19 mouse cellular contexts compared by ENCODE assay signal in genomic region chr11:117983770-117984169, GRCm38 (mm10).
"Had no signal": no experiment of that assay in that cellular context is flagged by ENCODE, and none has a peak within 500 bp of the region (broad histone marks: within the 10 kb centered on the region; RNA-seq: fewer than 3 reads in every experiment).

No protein-coding gene starts in this region.

- H3K4me2 ChIP-seq: limb, embryonic 12.5 days; limb, embryonic 15.5 days; liver, embryonic 11.5 days; lung, embryonic 15.5 days; neural tube, embryonic 13.5 days had no signal

- H3K27ac ChIP-seq: limb, embryonic 12.5 days; limb, embryonic 15.5 days; liver, embryonic 14.5 days; lung, embryonic 15.5 days; midbrain, embryonic 10.5 days; neural tube, embryonic 13.5 days had no signal

- DNase-seq: kidney, adult 11 months; kidney, adult 9 months; kidney, postnatal 14 days; kidney, postnatal 4 days; left cerebral cortex, postnatal 4 days; lung, adult 18-20 months; lung, postnatal 10 days; lung, postnatal 36 days; midbrain, embryonic 14.5 days; retina, postnatal 1 day; thymus, adult 18-20 months; thymus, postnatal 36 days had no signal

- H3K27me3 ChIP-seq: limb, embryonic 12.5 days; lung, embryonic 15.5 days; neural tube, embryonic 13.5 days had no signal

- H3K9ac ChIP-seq: limb, embryonic 12.5 days; limb, embryonic 15.5 days; liver, embryonic 14.5 days; lung, embryonic 15.5 days; neural tube, embryonic 13.5 days had no signal

- H3K9me3 ChIP-seq: limb, embryonic 12.5 days; limb, embryonic 15.5 days; lung, embryonic 15.5 days; midbrain, embryonic 10.5 days; neural tube, embryonic 13.5 days had no signal

- H3K4me3 ChIP-seq: limb, embryonic 12.5 days; limb, embryonic 15.5 days; lung, embryonic 15.5 days; midbrain, embryonic 10.5 days; neural tube, embryonic 13.5 days had no signal

- H3K36me3 ChIP-seq: limb, embryonic 12.5 days; limb, embryonic 15.5 days; lung, embryonic 15.5 days; midbrain, embryonic 10.5 days; neural tube, embryonic 13.5 days had no signal
